Mouse (Mus musculus) forebrain, embryonic 16.5 days (tissue): ENCODE results near the gene Hsd3b6. TPM values are rescaled to one million over a fixed set of nuclear protein-coding genes. Genes with fewer than 3 reads are reported as not detected.

Experiments used
- ATAC-seq: fragments of 200-750 bp; cut with Nextera tagmentation; 2 replicates; pipeline ENCODE4 v1.8.0; 2017; ENCODE audit warnings: mild to moderate bottlenecking, moderate library complexity
- H3K27ac ChIP-seq: fragments of 300-500 bp; sonication (generic); 2 replicates; pipeline ENCODE4 v1.5.1; 2014; ENCODE audit warnings: low read length, control low read depth
- H3K27me3 ChIP-seq: fragments of 300-500 bp; sonication (generic); replicated peaks from 2 replicates; pipeline ENCODE4 v1.6.1; 2014; ENCODE audit warnings: low read length; ENCODE audit not compliant: control insufficient read depth, insufficient read depth
- H3K36me3 ChIP-seq: fragments of 300-500 bp; sonication (generic); 2 replicates; pipeline ENCODE4 v1.6.1; 2014; ENCODE audit not compliant: control insufficient read depth, insufficient read depth
- H3K4me1 ChIP-seq: fragments of 300-500 bp; sonication (generic); replicated peaks from 2 replicates; pipeline ENCODE4 v1.6.1; 2014; ENCODE audit warnings: low read length; ENCODE audit not compliant: control insufficient read depth, insufficient read depth
- H3K4me2 ChIP-seq: fragments of 300-500 bp; sonication (generic); 2 replicates; pipeline ENCODE4 v1.6.1; 2014; ENCODE audit warnings: mild to moderate bottlenecking, low read length, control low read depth
- H3K4me3 ChIP-seq: fragments of 300-500 bp; sonication (generic); replicated peaks from 2 replicates; pipeline ENCODE4 v1.5.1; 2014; ENCODE audit warnings: mild to moderate bottlenecking, low read length, control low read depth
- H3K9ac ChIP-seq: fragments of 300-500 bp; sonication (generic); replicated peaks from 2 replicates; pipeline ENCODE4 v1.6.1; 2014; ENCODE audit warnings: low read depth, low read length, control low read depth
- H3K9me3 ChIP-seq: fragments of 300-500 bp; sonication (generic); 2 replicates; pipeline ENCODE4 v1.6.1; 2016; ENCODE audit warnings: low read length; ENCODE audit not compliant: control insufficient read depth
- WGBS: fragments of 180-500 bp; shearing (Covaris S2); extraction: QIAGEN DNeasy Blood & Tissue Kit; methylation state at CpG from one replicate; pipeline ENCODE4 v1.1.7; 2014; 5-methylcytosine and 5-hydroxymethylcytosine counted together
- polyA plus RNA-seq: library from polyadenylated mRNA; unstranded; fragments of >200 nt; fragmentation: Nextera tagmentation; extraction: Ambion mirVana; gene quantifications from 2 replicates; pipeline ENCODE4 v1.2.1, GENCODE M21; 2015

The Hsd3b6 gene
- polyA plus RNA-seq, result 0.32 and 0.36 TPM in 2 replicates

DNA sequence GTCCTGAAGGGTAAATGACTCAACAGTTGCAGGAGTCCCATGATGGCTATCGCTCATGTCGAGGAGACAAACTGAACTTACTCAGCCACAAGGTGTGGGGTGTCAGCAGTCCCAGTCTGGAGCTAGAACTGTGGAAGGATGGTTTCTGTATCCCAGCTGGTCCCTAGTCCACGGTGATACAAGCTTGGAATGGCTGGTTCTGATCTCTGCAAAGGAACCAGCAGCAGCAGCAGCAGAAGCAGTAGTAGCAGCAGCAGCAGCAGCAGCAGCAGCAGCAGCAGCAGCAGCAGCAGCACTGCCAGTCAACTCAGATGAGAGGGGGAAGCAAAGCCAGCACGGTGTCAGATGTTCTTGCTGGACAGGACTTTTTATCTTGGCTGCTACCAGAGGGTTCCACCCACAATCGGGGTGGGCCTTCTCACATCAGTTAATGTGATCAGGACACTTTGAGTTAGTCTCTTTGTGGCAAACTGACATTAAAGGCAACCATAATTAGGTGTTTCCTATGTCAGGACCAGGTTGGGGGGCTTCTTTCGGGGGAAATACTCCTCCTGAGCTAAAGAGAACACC, at the start of gene Hsd3b6:
TSS of gene Hsd3b6 (minus strand) at position 343 of the 570 bp plus-strand sequence.
- Histone ChIP-seq H3K4me1 (no peaks in the 10 kb centered on the region), H3K9ac (no peak within 1 kb of the TSS), H3K27ac (no peak within 1 kb of the TSS), H3K4me3 (no peak within 1 kb of the TSS), H3K36me3 (no peaks in the 10 kb centered on the region), H3K27me3 (no peaks in the 10 kb centered on the region), H3K4me2 (no peak within 1 kb of the TSS), H3K9me3 (no peaks in the 10 kb centered on the region)
- 82% methylated on average over 6 of the region's 6 CpGs for WGBS
- ATAC-seq, result no peak

DNA sequence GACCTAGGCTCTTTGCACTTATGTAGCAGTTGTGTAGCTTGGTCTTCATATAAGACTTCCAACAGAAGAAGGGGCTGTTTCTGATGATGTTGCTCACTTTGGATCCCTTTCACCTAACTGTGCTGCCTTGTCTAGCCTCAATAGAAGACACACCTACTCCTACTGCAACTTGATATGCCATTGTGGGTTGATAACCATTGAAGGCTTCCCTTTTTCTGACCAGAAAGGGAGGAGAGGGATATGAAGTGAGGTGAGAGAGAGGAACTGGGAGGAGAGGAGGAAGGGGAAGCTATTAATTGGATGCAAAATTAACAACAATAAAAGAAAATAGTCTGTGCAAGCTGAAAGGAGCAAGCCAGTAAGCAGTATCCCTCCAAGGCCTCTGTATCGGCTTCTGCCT, 48.6 kb upstream of the Hsd3b6 start:
- H3K9me3 ChIP-seq, result no peaks in the 10 kb centered on the region

DNA sequence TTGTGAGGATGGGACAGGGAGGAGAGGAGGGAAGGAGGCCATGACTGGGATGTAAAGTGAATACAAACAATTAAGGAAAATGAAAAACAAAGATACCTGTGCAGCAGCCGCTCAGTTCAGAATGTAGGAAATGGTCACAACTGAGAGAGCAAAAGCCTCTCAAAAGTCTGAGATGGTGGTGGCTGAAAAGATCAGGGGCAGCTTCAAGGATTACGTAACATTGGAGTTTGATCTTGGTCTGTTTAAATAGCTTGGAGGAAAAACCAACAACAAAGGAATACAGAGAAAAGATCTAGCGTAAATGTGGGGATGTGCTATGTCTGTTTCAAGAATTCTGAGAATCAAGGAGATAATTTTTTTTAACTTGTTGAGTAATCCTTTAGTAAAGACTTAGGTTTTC, 45.3 kb upstream of the Hsd3b6 start, which contains the start of gene Hsd3b1:
TSS of gene Hsd3b1 (minus strand) at position 219 of the 400 bp plus-strand sequence.
- H3K4me1 ChIP-seq, result no peaks in the 10 kb centered on the region
- H3K9me3 ChIP-seq, result no peaks in the 10 kb centered on the region
- no peak within 1 kb of the TSS for H3K9ac ChIP-seq
- H3K27ac ChIP-seq, result no peak within 1 kb of the TSS
- H3K36me3 ChIP-seq, result no peaks in the 10 kb centered on the region
- ATAC-seq, result no peak
- no peak within 1 kb of the TSS for H3K4me2 ChIP-seq
- WGBS, result 89% methylated on average over 3 of the region's 3 CpGs
- H3K27me3 ChIP-seq, result no peaks in the 10 kb centered on the region
- no peak within 1 kb of the TSS for H3K4me3 ChIP-seq

More for the DNA sequence above, 48.6 kb upstream of the Hsd3b6 start:
- H3K27me3 ChIP-seq, result no peaks in the 10 kb centered on the region
- ATAC-seq, result no peak
- no peak overlapping the region for H3K4me2 ChIP-seq
- 95% methylated on average over 1 of the region's 1 CpGs for WGBS
- no peak overlapping the region for H3K9ac ChIP-seq
- H3K27ac ChIP-seq, result no peak overlapping the region
- no peak overlapping the region for H3K4me3 ChIP-seq
- H3K4me1 ChIP-seq, result no peaks in the 10 kb centered on the region
- no peaks in the 10 kb centered on the region for H3K36me3 ChIP-seq

DNA sequence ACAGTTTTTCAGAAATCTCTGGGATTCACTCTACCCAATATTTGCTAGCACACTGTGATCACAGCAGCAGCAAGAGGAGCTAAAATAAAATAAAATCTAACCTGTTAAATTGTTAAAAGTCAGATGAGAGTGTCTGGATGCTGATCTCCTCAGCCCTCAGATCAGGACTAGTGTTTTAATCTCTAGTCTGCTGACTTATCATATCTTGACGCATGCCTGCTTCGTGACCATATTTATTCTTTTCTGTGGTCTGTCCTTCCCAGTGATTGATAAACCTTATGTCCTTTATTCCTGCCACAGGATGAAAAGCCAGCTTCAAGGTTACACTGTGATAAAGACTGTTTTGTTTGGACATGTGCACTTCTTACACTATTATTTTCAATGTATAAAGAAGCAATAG, 43.8 kb upstream of the Hsd3b6 start:
- Histone ChIP-seq H3K36me3 (no peaks in the 10 kb centered on the region), H3K27ac (no peak overlapping the region), H3K4me1 (no peaks in the 10 kb centered on the region), H3K4me3 (no peak overlapping the region), H3K9ac (no peak overlapping the region), H3K9me3 (no peaks in the 10 kb centered on the region), H3K4me2 (no peak overlapping the region), H3K27me3 (no peaks in the 10 kb centered on the region)
- 95% methylated on average over 2 of the region's 2 CpGs for WGBS
- ATAC-seq, result no peak

DNA sequence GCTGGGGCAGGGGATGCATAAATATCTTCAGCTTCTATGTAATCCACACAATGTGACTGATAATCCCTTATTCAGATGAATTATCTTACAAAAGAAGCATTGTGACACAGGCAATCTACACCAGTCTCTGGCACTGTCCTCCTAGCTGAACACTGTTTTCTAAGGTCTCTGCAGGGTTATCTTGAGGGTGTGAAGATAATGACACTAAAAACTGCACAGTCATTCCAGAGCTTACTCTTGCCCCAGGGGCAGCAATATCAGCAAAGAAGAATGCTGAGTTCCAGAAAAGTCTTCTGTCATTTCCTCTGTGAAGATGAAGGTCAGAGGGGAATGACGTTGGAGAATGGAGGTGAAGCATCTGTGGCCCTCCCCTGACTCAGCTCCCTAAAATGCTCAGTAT, 42.6 kb upstream of the Hsd3b6 start:
- Histone ChIP-seq H3K27me3 (no peaks in the 10 kb centered on the region), H3K9ac (no peak overlapping the region), H3K9me3 (no peaks in the 10 kb centered on the region), H3K4me1 (no peaks in the 10 kb centered on the region), H3K36me3 (no peaks in the 10 kb centered on the region), H3K27ac (no peak overlapping the region), H3K4me2 (no peak overlapping the region), H3K4me3 (no peak overlapping the region)
- WGBS, result 90% methylated on average over 1 of the region's 1 CpGs
- no peak for ATAC-seq

DNA sequence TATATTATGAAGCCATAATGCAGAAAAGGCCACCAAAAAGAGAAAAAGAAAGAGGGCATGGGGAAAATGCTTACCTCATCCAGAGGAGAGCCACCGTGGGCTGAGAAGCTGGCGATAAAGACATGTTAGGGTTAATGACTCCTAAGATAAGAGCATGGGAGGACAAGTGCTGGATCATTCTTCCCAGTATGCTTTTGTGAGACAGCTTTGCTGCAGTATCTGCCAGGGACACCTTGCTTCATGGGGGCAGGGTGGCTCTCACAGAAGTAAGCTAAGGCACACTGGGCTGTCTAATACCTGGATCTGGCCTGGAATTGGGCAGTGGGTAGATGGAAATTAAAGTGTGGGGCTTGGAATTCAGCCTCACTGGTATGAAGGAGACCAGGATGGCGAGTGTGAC, 40.9 kb upstream of the Hsd3b6 start:
- H3K27ac ChIP-seq, result no peak overlapping the region
- ATAC-seq, result no peak

DNA sequence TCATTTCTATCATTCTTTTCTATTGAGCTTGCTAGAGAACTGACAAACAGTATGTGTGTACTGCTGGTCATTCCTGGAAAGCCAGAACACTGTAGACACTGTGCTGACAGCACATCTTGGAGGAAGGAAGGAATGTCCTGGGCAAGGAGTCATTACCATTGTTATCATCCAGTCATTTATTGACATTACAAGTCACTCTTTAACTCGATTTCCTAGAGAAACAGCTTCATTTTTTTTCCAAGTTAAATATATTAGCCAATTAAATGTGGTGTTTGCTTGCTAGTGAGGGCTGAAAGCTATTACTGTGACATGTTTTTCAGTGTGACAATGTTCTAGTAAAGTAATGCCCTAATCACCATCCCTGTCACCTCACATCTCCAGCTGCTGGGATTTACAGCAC, 39.4 kb upstream of the Hsd3b6 start:
- Histone ChIP-seq H3K27me3 (no peaks in the 10 kb centered on the region), H3K9me3 (no peaks in the 10 kb centered on the region), H3K36me3 (no peaks in the 10 kb centered on the region), H3K9ac (no peak overlapping the region), H3K4me2 (no peak overlapping the region), H3K27ac (no peak overlapping the region), H3K4me3 (no peak overlapping the region), H3K4me1 (no peaks in the 10 kb centered on the region)
- WGBS, result 47% methylated on average over 1 of the region's 1 CpGs
- ATAC-seq, result no peak

More for the DNA sequence above, 40.9 kb upstream of the Hsd3b6 start:
- Histone ChIP-seq H3K9me3 (no peaks in the 10 kb centered on the region), H3K36me3 (no peaks in the 10 kb centered on the region), H3K9ac (no peak overlapping the region), H3K4me1 (no peaks in the 10 kb centered on the region), H3K4me3 (no peak overlapping the region), H3K27me3 (no peaks in the 10 kb centered on the region), H3K4me2 (no peak overlapping the region)
- 82% methylated on average over 3 of the region's 3 CpGs for WGBS

DNA sequence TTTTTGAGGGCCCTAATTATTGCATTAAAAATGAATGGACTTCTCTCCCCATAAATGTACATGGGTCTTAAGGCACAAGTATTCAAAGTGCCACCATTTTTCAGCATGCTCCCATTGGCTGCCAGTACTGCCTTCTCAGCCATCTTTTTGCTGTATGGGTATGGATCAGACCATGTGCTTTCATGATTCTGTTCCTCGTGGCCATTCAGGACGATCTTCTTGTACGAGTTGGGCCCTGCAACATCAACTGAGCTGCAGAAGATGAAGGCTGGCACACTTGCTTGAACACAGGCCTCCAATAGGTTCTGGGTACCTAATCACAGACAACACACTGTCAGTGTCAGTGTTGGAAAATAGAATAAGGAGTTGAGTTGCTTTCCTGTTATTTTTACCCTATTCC, 38.8 kb upstream of the Hsd3b6 start:
- Histone ChIP-seq H3K4me3 (no peak overlapping the region), H3K4me1 (no peaks in the 10 kb centered on the region), H3K27ac (no peak overlapping the region), H3K4me2 (no peak overlapping the region), H3K9ac (no peak overlapping the region), H3K27me3 (no peaks in the 10 kb centered on the region), H3K9me3 (no peaks in the 10 kb centered on the region), H3K36me3 (no peaks in the 10 kb centered on the region)
- no peak for ATAC-seq
- WGBS, result 93% methylated on average over 3 of the region's 3 CpGs

DNA sequence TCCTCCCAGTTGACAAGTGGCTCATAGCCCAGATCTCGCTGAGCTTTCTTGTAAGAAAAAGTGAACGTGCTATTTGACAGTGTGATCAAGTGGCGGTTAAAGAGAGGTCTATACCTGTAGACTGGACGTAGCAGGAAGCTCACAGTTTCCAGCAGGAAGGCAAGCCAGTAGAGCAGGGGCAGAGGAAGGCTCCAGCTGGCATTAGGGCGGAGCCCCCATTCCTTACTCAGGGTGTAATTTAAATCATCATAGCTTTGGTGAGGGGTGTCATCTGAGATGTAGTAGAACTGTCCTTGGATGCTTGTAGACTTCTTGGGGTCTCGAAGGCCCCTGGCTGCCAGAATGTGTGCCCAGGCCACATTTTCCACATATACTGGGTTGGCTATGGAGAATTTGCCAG, 38.4 kb upstream of the Hsd3b6 start:
- Histone ChIP-seq H3K27me3 (no peaks in the 10 kb centered on the region), H3K9ac (no peak overlapping the region), H3K4me3 (no peak overlapping the region), H3K9me3 (no peaks in the 10 kb centered on the region), H3K27ac (no peak overlapping the region), H3K4me1 (no peaks in the 10 kb centered on the region), H3K36me3 (no peaks in the 10 kb centered on the region), H3K4me2 (no peak overlapping the region)
- WGBS, result 86% methylated on average over 6 of the region's 6 CpGs
- no peak for ATAC-seq

DNA sequence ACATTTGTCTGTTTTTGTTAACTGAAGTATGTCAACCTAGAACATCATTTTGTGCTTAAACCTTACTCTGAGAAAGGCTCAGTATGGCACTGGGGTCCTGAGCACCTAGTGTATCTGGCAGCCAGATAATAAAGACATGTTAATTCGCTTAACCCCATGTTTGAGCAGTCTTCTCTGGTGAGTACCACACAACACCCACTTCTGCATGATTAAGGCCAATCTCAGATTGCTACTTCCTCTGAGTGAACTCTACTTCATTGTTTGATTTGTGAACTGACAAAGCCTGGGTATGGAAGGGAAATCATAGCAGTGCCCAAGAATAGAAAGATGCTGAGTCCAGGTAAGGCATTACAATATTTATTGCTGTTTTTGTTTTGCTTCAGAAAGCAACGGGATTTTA, 37.6 kb upstream of the Hsd3b6 start:
- no peak overlapping the region for H3K27ac ChIP-seq
- H3K4me2 ChIP-seq, result no peak overlapping the region
- ATAC-seq, result no peak
- no peak overlapping the region for H3K9ac ChIP-seq
- 84% methylated on average over 2 of the region's 2 CpGs for WGBS
- no peaks in the 10 kb centered on the region for H3K36me3 ChIP-seq
- no peaks in the 10 kb centered on the region for H3K9me3 ChIP-seq
- H3K4me3 ChIP-seq, result no peak overlapping the region
- H3K27me3 ChIP-seq, result no peaks in the 10 kb centered on the region
- no peaks in the 10 kb centered on the region for H3K4me1 ChIP-seq
